Mouse (Mus musculus): ENCODE results near the gene Rgl3. TPM values are rescaled to one million over a fixed set of nuclear protein-coding genes. Genes with fewer than 3 reads are reported as not detected.
A peak's percentile ranks its signal among the peaks of the same experiment; 100 is the strongest.

The Rgl3 gene
- total RNA-seq, 2 experiments from 2014 or later: 1.7 to 2.4 TPM

DNA sequence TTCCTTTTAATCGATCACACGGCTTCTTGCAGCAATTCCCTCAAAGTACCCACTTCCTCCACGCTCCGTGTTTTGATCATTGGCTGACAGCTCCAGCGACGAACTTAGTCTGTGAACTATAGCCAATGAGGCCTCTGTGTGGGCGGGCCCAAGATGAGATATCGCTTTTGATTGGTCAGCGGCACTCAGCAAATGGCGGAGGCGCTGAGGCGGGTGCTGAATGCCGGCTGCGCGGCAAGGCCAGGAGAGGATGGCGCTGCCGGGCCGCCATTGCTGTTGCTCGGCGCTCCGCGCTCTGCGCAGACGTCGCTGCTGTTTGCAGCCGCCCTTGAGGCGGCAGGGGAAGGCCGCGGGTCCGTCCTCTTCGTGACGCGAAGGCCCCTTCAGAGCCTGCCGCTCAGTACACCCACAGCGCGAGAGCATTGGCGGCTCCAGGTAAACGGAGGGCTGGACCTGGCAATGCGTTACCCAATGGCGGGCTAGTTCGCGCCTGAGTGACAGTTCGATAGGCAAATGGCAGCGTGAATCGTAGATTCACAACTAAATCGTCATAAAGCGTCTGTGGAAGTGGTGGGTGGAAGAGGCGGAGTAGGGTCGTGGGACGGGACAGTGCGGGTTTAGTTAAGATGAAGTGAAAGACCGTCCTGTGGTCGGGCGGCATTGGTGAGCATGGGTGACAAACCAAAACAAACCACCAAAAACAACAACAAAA, 33.5 kb downstream of the Rgl3 start, which contains the start of gene Swsap1:
Gene Swsap1, plus strand, starts transcription at position 186 of the 712 bp plus-strand sequence.
- intact Hi-C loops (cut with DNase I): loop anchor here (2.0 kb wide), 1 partner anchor 19 kb away; the partner anchor contains the start of gene Plppr2

DNA sequence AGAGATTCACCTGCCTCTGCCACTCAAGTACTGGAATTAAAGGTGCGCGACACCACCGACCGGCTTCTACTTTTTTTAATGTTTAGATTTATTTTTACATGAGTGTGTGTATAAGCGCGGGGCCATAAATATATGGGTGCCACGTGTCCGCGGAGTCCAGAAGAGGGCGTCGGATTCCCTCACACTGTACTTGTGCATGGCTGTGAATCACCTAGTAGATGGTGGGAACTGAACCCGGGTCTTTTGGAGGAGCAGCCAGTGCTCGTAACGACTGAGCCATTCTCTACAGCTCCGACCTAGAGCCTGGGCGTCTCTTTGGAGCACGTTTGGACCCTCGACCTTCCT, 34.0 kb downstream of the Rgl3 start:
- no peak for DNase-seq (ENCODE audit: low spot score in 2 of 2)
- intact Hi-C loops (cut with DNase I): loop anchor here (2.0 kb wide), 1 partner anchor 18 kb away; the partner anchor contains the start of gene Plppr2

More for the DNA sequence above, 33.5 kb downstream of the Rgl3 start, which contains the start of gene Swsap1:
- DNase-seq (ENCODE audit: low spot score in 2 of 2): peak; percentile 100

DNA sequence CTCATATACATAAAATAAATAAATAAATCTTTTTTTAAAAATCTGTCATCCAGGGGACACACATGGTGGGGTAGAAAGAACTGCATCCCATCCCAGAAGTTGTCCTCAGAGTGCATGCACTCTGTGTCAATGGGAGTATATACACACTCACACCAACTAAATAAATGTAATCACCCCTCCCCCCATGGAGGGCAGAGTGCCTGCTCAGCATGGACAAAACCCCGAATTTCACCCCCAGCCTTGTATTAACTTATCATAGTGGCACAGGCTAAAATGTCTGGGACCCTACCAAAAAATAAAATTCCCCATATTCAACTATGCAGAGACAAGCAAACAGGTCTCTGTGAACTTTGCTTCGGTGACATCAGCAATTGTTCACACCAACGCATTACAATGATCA, 34.6 kb downstream of the Rgl3 start:
- no peak for DNase-seq (ENCODE audit: low spot score in 2 of 2)
- intact Hi-C loops (cut with DNase I): loop anchor here (2.0 to 5.0 kb wide), 2 partner anchors 18 to 98 kb away; partner anchors contain the start of genes Elavl3 and Plppr2

DNA sequence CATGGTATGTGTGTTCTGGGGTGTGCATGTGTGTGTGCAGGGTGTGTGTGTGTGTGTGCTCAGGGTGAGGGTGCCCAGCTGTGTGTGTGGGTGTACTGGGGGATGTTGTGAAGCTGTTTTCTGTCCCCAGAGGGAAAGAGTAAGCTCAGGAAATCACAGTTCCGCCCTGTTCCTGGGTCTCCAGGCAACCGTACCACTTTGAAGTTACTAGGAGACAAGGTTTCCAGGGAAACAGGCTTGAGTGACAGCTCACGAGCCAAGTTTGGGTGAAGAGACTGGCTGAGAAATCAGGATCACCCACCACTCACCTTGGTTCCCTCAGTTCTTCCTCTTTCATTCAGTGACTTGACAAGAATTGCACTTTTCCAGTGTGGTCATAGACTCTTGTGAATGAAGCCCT, 35.6 kb downstream of the Rgl3 start:
- intact Hi-C loops (cut with DNase I): loop anchor here (5.0 kb wide), 1 partner anchor 99 kb away; the partner anchor contains the start of gene Elavl3
- DNase-seq (ENCODE audit: low spot score in 2 of 2): peak; percentile 76 to 91

DNA sequence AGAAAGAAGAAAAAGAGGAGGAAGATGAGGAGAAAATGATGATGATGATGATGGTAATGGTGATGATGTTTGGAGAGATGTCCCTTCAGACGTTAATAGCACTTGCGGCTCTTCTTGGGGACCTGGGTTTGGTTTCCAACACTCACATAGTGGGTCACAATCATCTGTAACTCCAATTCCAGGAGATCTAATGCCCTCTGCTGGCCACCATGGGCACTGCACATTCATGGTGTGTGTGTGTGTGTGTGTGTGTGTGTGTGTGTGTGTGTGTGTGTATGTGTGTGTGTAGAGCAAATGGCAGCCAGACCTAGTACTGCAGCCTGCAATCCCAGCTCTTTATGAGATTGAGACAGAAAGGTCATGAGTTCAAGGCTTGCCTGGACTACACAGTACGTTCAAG, 37.3 kb downstream of the Rgl3 start:
- intact Hi-C loops (cut with DNase I): loop anchor here (5.0 kb wide), 1 partner anchor 100 kb away; the partner anchor contains the start of gene Elavl3
- no peak for DNase-seq (ENCODE audit: low spot score in 2 of 2)

DNA sequence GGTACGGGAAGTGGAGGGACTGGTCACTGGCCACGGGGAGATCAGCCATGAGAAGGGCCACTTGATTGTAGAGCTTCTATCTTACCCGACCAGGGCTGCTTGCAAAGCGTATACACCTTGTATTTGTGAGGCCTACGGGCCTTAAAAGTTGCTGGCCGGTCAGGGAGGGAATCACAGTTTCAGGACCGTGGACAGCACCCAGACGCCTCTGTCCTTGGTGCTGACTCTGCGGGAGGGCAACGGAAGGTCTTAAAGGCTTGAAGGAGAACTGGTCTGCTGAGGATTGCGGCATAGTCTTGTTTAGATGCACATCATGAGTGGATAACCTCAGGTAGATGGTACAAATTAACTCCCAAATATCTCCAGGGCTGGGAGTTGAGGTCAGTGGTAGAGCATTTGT, 38.9 kb downstream of the Rgl3 start:
- intact Hi-C loops (cut with DNase I): loop anchor here (5.0 kb wide), 1 partner anchor 102 kb away; the partner anchor contains the start of gene Elavl3
- peak in 1 of 2 experiments; percentile 29 for DNase-seq (ENCODE audit: low spot score in 2 of 2)

DNA sequence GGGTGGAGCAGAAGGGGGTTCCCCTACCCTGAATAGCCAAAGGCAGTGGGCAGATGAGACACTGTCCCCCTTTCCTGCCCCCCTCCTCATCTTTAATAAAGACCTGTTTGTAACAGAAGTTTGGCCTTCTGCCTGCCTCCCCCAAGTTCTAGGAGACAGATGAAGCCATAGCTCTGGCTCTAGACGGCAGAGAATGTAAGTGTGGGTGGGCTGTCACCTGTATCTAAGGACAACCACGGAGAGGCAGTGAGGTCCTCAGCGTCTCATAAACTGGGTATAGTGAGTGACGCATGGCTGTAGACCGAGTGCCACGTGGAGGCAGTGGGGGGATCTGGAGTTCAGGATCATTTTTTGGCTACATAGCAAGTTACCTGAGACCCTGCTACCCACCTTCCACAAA, 40.5 kb downstream of the Rgl3 start:
- intact Hi-C loops (cut with DNase I): no loop called here
- peak; percentile 34 to 81 for DNase-seq (ENCODE audit: low spot score in 2 of 2)

DNA sequence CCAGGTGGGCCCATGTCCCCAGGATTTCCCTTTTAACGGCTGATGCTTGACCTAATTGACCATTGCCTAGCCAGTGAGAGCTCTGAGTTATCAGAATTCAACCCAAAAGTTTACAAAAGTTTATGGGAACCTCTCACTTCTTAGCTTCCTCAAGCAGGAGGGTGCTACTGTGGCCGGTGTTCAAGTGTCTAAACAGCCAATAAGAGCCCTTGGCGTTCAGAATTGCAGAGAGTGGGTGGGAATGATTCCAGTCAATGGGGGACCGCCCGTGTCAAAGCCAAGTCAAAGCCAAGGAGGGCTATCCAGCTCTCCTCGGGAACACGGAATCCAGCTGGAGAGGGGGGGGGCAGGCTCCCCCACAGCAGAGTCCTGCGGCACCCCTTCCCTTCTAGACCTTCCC, 41.1 kb downstream of the Rgl3 start:
- no peak for DNase-seq (ENCODE audit: low spot score in 2 of 2)
- intact Hi-C loops (cut with DNase I): no loop called here

DNA sequence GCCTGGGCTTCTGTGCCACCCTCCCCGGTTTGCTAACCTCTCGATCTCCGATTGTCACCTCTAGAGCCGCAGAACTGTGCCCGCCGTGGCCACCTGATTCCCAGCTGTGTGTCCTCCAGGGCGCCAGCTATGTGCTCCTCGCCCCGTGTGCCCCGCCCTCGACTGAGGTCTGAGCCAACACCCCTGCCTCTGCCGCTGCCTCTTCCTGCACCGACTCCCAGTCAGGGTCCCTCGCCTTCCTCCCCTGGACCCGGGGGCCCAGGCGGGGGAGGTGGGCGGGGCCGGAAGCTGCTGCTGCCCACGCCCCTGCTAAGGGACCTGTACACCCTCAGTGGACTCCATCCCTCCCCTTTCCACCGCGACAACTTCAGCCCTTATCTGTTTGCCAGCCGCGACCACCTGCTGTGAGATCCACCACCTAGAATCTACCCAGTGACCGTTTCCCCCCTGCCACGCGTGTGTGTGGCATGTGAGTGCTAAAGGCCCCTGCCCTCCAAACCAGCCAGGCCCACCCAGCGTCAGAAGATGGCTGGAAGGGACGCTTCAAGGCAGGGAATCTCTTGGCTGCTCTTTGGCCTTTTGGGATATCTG, 41.6 kb downstream of the Rgl3 start:
- intact Hi-C loops (cut with DNase I): no loop called here
- no peak for DNase-seq (ENCODE audit: low spot score in 2 of 2)

DNA sequence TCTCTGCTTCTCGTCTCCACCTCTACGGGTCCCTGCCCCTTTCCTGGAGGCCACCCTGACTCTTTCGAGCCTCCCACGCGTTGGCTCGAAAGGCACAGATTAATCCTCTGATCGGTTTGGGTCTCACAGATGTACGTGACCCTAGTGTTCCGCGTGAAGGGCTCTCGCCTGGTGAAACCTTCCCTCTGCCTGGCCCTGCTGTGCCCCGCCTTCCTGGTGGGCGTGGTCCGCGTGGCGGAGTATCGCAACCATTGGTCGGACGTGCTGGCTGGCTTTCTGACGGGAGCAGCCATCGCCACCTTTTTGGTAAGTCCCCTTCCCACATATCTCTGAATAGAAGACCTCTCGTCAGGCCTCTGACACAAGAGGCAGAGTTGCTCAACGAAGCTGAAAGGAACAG, 45.0 kb downstream of the Rgl3 start:
- no peak for DNase-seq (ENCODE audit: low spot score in 2 of 2)
- intact Hi-C loops (cut with DNase I): no loop called here

DNA sequence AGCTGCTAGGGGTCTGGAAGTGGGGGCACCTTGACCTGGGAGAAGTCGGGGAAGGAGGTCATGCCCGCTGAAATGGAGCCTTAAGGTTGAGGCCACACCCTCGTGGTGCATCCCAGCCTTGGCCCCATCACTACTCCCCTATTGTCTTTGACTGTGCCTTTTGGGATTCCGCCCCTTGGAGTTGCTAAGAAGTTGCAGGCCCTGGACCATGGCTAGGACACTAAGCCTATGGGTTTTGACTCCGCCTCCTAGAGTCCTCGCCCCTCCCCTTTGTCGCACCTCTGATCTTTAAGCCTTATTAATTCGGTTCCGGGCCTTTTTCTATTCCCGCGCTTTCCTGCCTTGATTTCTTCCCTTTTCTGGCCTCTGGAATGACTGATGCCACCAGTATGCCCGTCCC, 45.6 kb downstream of the Rgl3 start:
- intact Hi-C loops (cut with DNase I): no loop called here
- no peak for DNase-seq (ENCODE audit: low spot score in 2 of 2)

DNA sequence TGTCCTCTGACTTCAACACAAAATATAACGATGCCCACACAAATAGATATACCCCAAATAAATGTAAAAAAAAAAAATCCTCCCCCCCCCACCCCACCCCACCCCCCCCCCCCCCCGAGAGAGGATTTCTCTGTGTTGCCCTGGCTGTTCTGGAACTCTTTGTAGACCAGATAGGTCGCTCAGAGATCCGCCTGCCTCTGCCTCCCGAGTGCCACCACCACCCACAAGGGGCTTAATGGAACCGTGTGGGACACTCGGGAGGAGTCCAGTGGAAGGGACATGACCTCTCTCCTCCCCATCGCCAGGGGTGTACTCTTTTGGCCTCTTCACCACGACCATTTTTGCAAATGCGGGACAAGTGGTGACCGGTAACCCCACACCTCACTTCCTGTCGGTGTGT, 46.2 kb downstream of the Rgl3 start:
- intact Hi-C loops (cut with DNase I): no loop called here
- no peak for DNase-seq (ENCODE audit: low spot score in 2 of 2)

DNA sequence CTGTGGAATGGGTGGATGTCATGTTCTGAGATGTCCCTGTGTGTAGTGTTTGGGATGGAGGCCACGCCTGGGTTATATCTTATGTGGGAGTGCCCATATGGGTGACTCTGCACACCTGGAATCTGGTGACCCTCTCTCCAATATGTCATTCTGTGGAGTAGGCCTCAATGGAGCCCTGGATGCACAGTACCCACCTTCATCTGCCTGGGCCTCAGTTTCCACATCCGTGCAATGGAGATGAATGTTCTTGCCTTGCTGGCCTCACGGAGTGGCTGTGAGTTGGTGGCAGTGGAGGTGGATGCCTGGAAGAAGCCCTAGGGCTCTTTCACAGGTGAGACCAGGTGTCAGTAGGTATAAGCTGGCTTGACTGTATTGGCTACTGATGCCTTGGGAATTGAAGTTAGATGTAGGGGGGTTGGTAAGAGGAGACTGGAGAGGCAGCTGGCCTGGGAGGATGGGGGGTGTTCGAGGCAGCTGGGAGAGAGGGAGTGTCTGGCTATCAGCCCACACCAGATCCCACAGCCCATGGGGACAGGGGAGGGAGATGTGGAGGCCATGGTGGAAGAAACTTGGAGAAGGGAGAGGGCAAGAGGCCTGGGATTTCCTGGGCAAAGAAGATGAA, 50.9 kb downstream of the Rgl3 start:
- intact Hi-C loops (cut with DNase I): no loop called here

DNA sequence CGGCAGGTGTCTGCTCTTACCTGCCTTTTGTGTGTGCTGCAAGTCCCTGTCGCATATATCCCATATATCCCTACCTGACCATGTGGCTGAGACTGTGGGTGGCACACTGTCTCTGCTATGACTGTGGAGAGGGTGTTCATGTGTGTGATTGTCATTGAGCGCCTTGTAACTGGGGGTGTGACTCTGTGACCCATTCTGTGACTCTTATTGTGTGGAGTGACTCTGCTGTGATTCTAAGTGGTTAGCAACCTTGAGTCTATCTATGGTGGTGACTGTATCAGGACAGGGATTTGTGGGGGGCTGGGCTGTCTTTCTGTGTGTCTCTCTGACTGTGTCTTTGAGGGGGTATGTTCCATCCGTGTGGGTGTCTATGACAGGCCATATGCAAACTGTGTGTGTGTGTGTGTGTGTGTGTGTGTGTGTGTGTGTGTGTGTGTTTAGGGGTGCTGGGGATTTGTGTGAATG, 51.5 kb downstream of the Rgl3 start:
- intact Hi-C loops (cut with DNase I): loop anchor here (2.0 kb wide), 1 partner anchor 17 kb away; the partner anchor contains the start of gene Swsap1
- peak in 1 of 2 experiments; percentile 82 for DNase-seq (ENCODE audit: low spot score in 2 of 2)

More for the DNA sequence above, 50.9 kb downstream of the Rgl3 start:
- no peak for DNase-seq (ENCODE audit: low spot score in 2 of 2)

DNA sequence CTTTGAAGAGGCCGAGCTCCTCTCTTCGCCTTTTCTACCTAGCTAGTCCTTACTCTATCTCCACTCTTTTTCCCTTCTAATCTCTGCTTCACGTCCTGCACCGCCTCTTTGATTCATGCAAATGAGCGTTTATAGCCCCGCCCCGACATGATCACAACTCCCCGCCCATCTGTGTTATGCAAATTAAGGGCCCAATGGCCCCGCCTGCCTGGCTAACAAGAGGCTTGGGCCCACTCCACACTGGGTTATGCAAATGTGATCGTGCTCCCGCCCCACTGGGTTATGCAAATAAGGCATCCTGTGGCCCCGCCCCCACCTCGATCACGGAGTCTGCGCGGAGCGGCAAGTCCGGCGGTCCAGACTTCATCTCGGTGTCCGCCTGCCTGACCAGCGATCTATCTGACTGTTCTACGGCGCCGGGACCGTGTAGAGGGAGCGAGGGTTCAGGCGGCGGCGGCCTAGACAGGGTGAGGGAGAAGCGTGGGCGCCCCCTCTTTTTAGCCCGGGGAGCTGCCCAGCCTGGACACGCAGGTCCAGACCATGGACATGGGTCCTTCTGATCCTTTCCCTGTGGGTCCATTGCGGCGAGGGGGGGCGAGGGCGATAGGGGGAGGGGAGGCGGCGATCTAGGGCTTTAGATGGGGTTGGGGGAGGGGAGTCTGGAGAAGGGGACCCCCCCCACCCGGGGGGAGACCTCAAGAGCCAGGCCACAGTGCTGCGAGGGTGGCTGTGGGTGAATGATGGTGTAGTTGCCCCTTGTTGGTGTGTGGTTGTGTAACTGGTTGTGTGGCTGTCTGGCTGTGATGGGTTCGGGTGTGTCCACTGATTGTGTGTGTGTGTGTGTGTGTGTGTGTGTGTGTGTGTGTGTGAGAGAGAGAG, 52.3 kb downstream of the Rgl3 start, which contains the start of gene Plppr2:
Gene Plppr2, plus strand, starts transcription at position 342 of the 879 bp plus-strand sequence.
- DNase-seq (ENCODE audit: low spot score in 2 of 2): peak; percentile 98
- intact Hi-C loops (cut with DNase I): loop anchor here (2.0 kb wide), 1 partner anchor 18 kb away; the partner anchor contains the start of gene Swsap1

DNA sequence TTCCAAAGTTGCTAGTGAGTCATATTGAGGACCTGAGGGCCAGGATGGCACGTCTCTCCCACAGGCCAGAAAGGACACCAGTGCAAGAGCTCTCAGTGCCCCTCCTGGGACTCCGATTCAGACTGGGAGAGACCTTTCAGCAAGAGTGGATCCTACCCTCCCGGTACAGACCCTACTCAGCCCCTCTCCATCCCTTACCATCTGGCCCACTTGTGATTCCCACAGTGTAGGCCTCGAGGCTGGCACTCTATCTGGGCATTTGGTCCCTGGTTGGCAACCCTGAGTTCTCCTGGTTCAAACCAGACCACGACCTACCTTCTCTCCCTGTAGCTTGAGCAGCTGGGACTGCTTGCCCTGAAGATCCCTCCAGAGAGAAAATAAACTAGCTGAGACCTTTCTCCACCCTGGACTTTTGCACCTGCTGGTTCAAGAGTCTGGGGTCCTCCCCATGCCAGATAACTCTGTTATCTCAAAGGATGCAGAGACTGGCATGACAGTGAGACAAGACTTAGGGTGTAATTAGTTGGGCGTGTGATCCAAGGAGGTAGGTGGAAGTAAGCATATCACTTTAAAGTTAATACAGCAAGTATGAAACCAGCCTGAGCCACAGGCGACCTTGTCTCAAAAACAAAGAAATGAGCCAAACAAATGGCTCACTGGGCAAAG, 53.6 kb downstream of the Rgl3 start:
- DNase-seq (ENCODE audit: low spot score in 2 of 2): no peak
- intact Hi-C loops (cut with DNase I): loop anchor here (2.0 kb wide), 1 partner anchor 19 kb away; the partner anchor contains the start of gene Swsap1

DNA sequence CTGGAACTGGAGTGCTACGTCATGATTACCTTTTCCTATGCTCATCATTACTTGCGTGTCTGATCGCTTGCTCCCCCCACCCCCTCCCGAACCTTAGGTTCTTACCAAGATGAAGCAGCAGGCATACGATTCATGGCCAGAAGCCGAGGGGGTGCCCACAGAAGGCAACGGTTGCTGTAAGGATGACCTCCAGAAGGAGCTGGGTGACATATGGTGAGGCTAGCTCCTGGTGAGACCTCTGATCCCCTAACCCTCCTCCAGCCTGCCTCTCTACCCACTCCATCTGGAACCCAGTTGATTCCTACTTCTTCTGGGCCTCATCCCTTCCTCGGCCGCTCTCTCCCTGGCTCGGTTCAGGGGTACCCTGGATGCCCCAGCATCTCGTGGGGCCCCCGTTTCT, 55.2 kb downstream of the Rgl3 start:
- intact Hi-C loops (cut with DNase I): no loop called here
- no peak for DNase-seq (ENCODE audit: low spot score in 2 of 2)

DNA sequence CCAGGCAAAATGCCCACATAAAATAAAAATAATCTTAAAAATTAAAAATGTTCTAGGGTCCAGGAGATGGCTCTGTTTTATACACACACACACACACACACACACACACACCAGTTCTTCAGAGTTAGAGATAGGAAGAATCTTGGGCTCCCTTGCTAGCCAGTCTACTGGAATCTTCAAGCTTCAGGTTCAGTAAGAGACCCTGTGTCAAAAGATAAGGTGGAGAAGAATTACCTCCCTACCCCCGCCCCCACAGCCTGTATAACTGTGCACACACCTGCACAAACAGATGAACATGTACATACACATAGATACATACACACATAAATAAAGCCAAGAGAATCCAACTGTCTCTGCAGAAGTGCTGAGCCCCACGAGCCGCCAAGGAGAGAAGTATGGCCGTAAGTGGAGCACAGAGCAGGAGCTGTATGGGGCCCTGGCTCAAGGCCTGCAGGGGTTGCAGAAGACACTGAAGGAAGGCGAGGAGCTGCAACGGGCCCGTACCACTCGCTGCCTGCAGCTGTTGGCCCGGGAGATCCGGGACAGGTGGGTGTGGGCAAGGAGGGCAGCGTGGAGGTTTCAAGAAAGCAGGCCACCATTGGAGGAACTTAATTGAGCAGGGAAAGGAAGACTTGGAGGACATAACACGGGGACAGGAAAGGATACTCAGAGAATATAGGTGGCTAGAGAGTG, 56.7 kb downstream of the Rgl3 start:
- no peak for DNase-seq (ENCODE audit: low spot score in 2 of 2)
- intact Hi-C loops (cut with DNase I): no loop called here

Measured in left cerebral cortex, postnatal 14 days (tissue).